Mouse (Mus musculus) left cerebral cortex, postnatal 25 days (tissue): ENCODE results near the gene Patz1. TPM values are rescaled to one million over a fixed set of nuclear protein-coding genes. Genes with fewer than 3 reads are reported as not detected.

ENCODE experiments used
- DNase-seq, 2 experiments: peaks; one replicate each; pipeline ENCODE4 v3.0.0; 2022; ENCODE audit warnings: low spot score in 2 of 2, mixed read lengths in 1 of 2
- intact Hi-C: fragments of 180-260 bp; cut with DNase I; formaldehyde crosslinking; loops from one replicate; pipeline ENCODE4 v1.15.1; 2025
- total RNA-seq, 2 experiments: library from RNA; stranded (reverse); gene quantifications; 2 replicates each; pipeline ENCODE4 v1.2.3; 2021

Gene Patz1
- total RNA-seq, 2 experiments from 2014 or later: 40.6 to 40.9 TPM

GRCm38 (mm10) chr11:3347091-3347834, 58.6 kb downstream of the Patz1 start:
- DNase-seq: peak; percentile 77 to 83
- intact Hi-C loops: loop anchor here (2.0 kb wide), 1 partner anchor 62 kb away; the partner anchor contains the start of gene Limk2

DNA sequence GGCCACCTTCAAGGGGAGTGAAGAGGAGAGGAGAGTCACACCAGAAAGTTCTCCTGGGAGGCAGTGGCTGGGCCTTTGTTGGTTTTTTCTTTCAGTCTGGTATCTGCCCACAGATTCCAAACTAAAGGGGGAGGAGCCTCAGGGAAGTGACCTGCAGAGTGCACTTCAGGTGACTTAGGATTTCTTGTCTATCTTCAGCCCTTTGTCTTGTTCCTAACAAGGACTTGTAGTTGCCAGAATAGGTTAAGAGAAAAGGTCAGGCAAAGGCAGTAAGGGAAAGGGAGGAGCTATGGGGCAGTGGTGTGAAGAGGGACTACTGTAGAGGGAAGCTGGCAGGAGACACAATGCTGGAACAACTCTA, 59.1 kb downstream of the Patz1 start:
- DNase-seq: no peak
- intact Hi-C loops: loop anchor here (2.0 kb wide), 1 partner anchor 61 kb away; the partner anchor contains the start of gene Limk2

DNA sequence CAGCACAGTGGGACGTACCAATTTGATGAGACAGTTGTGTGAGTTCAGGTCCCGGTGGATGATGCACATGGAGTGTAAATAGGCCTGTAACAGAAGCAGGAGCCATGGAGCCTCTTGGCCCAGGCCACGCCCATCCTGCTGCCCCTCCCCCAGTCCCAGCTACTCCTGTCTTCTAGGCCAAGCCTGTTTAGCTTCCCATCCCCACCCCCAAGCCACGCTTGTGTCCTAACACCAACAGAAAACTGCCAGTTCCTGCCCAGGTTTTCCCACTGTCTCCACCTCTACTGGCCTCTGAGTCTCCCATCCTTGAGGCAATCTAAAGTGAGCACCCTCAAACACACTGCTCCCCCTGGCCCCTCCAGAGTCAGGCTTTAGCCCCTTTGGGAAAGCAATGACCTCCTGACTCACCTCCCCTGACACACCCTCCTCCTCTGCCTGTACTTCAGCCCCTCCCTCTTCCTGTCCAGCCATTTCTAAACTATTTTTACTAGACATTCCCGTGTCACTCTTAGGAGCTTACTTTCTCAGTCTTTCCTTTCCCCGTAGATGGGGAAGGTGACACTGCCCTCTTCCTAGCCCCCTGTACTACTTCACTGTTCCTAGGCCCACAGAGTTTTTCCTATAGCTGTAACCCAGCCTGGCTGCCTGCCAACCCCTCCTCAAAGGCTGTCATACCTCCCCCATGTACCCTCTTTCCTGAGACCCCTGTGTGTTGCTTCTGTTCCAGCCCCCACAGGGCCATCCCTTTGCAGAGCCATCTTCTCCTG, 60.1 kb downstream of the Patz1 start:
- DNase-seq: no peak
- intact Hi-C loops: no loop called here

GRCm38 (mm10) chr11:3349343-3349695, 60.6 kb downstream of the Patz1 start:
- no peak for DNase-seq
- intact Hi-C loops: no loop called here

DNA sequence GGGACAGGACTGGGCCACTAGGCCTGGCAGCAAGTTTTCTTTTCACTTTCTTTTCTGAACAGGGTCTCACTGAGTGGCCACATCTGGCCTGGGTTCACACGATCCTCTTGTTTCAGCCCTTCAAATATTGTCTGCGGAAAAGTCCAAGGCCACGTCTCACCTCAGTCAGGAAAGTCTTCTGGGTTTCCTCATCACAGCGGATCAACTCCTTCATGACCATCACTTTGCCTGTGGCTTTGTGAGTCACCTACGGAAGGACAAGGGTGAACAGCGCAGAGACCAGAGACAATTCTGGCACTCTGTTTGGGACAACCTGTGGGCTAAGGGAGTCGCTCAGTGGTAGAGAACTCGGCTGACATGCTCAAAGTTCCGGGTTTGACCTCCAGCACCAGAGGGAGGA, 63.5 kb downstream of the Patz1 start:
- intact Hi-C loops: no loop called here
- no peak for DNase-seq

GRCm38 (mm10) chr11:3352990-3353585, 64.4 kb downstream of the Patz1 start:
- no peak for DNase-seq
- intact Hi-C loops: no loop called here

Other genes with a start within 250 kb of the Patz1 start
- 10 to 100 TPM; 48.2 to 69.5 TPM for gene Sfi1, start 95.4 kb upstream of the Patz1 start, total RNA-seq
- 10 to 100 TPM; 68.7 to 71.5 TPM for gene Eif4enif1, start 86.5 kb upstream of the Patz1 start, total RNA-seq
- gene Drg1, start 22.5 kb upstream of the Patz1 start, total RNA-seq: 10 to 100 TPM; 86.8 to 97.5 TPM
- gene Pik3ip1, start 41.5 kb downstream of the Patz1 start, total RNA-seq: 10 to 100 TPM; 26.3 to 29.1 TPM
- 100 to 1,000 TPM in 1 of 2 experiments, 10 to 100 TPM in 1; 85.6 to 101 TPM for gene Limk2, start 120.3 kb downstream of the Patz1 start, total RNA-seq
- gene Rnf185, start 163.5 kb downstream of the Patz1 start, total RNA-seq: 10 to 100 TPM; 27.5 to 29.2 TPM
- gene Pla2g3, start 199.4 kb downstream of the Patz1 start, total RNA-seq: 1 to 10 TPM; 2.6 to 3.2 TPM
- gene Inpp5j, start 215.9 kb downstream of the Patz1 start, total RNA-seq: 10 to 100 TPM; 49.0 to 55.5 TPM
- 100 to 1,000 TPM; 142 to 145 TPM for gene Selenom, start 225.8 kb downstream of the Patz1 start, total RNA-seq